Mouse (Mus musculus) effector memory CD4-positive, alpha-beta T cell, adult 5 months (primary cell): ENCODE measurements around the gene Agtr1b. TPM values are rescaled to one million over a fixed set of nuclear protein-coding genes. Genes with fewer than 3 reads are reported as not detected.

Experiments used
- polyA plus RNA-seq: library from polyadenylated mRNA; unstranded; fragments of 100-300 nt; shearing (Covaris generic); gene quantifications from one replicate; pipeline ENCODE4 v1.2.1, GENCODE M21; 2017

Agtr1b gene
- polyA plus RNA-seq = not detected

DNA sequence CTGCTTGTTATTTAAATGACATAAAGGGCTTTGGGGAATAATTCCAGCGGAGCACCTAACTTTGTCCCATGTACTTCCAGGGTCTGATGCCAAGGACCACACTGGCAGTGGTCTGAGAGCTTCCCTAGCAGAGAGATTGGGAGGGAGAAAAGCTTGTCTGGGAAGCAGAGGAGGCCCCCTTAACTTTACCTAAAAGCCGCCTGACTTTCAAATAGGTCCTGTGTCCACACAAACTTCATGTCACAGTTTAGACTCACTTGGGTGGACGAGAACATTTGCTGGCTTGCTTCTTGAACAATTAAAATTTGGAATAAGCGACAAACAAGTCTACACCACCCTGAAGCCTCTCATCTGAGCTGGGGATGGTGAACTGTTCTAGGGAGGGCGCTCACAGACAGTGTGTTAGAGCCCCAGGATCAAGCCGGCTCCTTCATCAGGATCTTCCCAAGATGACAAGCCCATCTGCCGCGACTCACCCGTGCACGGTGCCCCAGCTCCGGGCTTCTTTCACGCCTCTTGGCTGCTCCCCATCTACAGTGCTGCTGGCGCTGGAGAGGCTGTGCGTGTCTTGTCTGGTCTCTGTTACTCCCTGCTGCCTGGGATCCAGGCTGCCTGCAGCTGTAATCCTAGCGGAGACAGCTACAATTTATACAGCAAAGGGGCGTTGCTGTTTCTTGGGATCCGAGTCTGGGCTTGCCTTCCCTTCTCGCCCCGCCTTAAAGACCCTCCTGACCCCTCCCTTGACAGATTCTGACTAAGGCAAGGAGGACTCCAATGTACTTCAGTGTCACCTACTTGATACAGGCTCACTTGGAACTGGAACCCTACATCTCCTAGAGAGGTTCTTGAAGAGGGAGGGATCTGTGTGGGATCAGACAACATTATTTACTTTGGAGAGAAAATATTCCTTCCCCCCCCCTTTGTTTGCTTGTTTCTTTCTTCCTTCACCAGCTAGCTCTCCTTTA lies at the start of gene Agtr1b:
Gene Agtr1b (minus strand): TSS at position 620 of the 965 bp plus-strand sequence.

DNA sequence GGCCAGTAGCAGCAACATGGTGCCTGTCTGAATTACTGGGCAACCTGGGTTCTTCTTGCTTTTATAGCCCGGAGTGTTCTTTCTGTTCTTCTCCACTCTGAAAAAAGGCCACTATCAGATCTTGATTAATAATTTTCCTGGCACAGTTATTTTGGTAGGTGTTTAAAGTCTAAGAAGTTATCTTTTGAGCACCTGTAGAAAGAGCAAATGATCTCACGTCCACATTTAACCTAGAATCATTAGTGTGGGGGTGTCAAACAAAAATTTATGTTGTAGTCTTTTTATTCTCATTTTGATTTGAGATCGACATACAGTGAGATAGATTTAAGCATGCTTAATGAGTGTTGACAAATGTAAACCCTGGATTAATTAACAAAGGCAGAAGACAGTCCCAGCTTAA lies 91.3 kb downstream of the Agtr1b start, which contains the start of gene Cpb1:
Gene Cpb1 (minus strand): TSS at position 101 of the 400 bp plus-strand sequence.

Other genes starting within 250 kb of the Agtr1b start
- 18.6 TPM for gene Gyg, start 211.9 kb downstream of the Agtr1b start, polyA plus RNA-seq
- not detected for gene Cpa3, start 125.0 kb downstream of the Agtr1b start, polyA plus RNA-seq
- not detected for gene Cpb1, start 91.4 kb downstream of the Agtr1b start, polyA plus RNA-seq